Comparison of ENCODE assay signal across 20 mouse cellular contexts in the genomic region with DNA sequence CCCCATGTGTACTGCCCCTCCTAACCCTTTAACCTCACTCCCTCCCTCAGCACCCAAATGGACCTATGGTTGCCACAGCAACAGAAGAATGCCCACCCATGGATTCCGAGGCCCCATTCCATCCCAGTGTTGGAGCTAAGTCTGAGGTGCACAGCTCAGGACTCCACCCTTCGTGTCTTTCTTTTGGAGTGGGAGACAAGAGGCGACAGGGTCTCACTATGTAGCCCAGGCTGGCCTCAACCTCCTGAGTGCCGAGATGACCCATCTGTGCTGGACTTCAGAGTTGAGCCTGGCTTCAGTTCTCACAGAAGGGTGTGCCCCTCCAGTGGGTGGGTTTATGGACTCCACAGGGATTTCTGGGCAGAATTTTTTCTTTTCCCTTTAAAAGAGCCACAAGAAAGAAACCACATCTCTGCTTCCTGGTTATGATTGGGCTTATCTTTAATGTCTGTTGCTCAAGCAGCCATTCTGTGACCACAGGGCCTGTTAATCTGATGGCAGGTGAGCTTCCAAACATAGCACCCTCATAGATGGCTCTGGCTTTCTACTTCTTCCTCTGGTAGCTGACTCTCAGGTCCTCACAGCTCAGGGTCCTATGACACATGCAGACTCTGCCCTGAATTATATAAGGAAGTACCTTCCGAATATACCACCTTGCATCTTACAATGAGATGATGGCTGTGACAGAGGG. TPM values are rescaled to one million over a fixed set of nuclear protein-coding genes. Genes with fewer than 3 reads are reported as not detected.
"Had no signal": no experiment of that assay in that cellular context is flagged by ENCODE, and none has a peak within 500 bp of the region (broad histone marks: within the 10 kb centered on the region; RNA-seq: fewer than 3 reads in every experiment).

Theg (minus strand) TSS at position 271 of the 691 bp plus-strand sequence.

- H3K27me3 ChIP-seq: lung, embryonic 15.5 days; midbrain, embryonic 13.5 days; neural tube, embryonic 15.5 days had no signal

- H3K4me3 ChIP-seq: liver, embryonic 12.5 days; lung, embryonic 15.5 days; midbrain, embryonic 13.5 days; myocyte; neural tube, embryonic 15.5 days had no signal

- H3K9ac ChIP-seq: liver, embryonic 12.5 days; lung, embryonic 15.5 days; midbrain, embryonic 13.5 days; neural tube, embryonic 15.5 days had no signal

- H3K9me3 ChIP-seq: liver, embryonic 12.5 days; lung, embryonic 15.5 days; midbrain, embryonic 13.5 days; neural tube, embryonic 15.5 days had no signal

- H3K27ac ChIP-seq: liver, embryonic 12.5 days; lung, embryonic 15.5 days; midbrain, embryonic 13.5 days; neural tube, embryonic 15.5 days had no signal

- H3K4me2 ChIP-seq: liver, embryonic 12.5 days; lung, embryonic 15.5 days; midbrain, embryonic 13.5 days; neural tube, embryonic 15.5 days had no signal

- ATAC-seq: liver, embryonic 12.5 days; midbrain, embryonic 13.5 days had no signal

- H3K4me1 ChIP-seq: liver, embryonic 12.5 days; lung, embryonic 15.5 days; midbrain, embryonic 13.5 days; neural tube, embryonic 15.5 days had no signal

- DNase-seq: kidney, adult 8-10 months; kidney, postnatal 36 days; layer of hippocampus, adult 9-11 months; lung, postnatal 14 days; right cerebral cortex, postnatal 4 days; spleen, adult 18-20 months; thymus, postnatal 25 days had no signal

- H3K36me3 ChIP-seq: liver, embryonic 12.5 days; lung, embryonic 15.5 days; midbrain, embryonic 13.5 days; neural tube, embryonic 15.5 days had no signal

RNA-seq across cellular contexts. Expression of gene Theg, which starts in this region (rescaled TPM):
- total RNA-seq: megakaryocyte-erythroid progenitor cell, adult 5-6 weeks had no signal
- polyA plus RNA-seq: intestine, embryonic 14.5 days; kidney, embryonic 16.5 days; limb, embryonic 14.5 days; liver, embryonic 12.5 days; liver, embryonic 16.5 days; lung, embryonic 15.5 days; midbrain, embryonic 13.5 days; myocyte; neural tube, embryonic 11.5 days; stomach, embryonic 14.5 days; urinary bladder, adult 2 months had no signal
